Mouse (Mus musculus) olfactory bulb, adult 2 months (tissue): ENCODE measurements around the gene Gpatch2.

Source experiments
- CTCF ChIP-seq: fragments of 200-500 bp; IDR thresholded peaks from 2 replicates; pipeline ENCODE4 v1.5.1; 2012; ENCODE audit warnings: low read depth, mild to moderate bottlenecking, low read length, moderate library complexity; ENCODE audit not compliant: insufficient read depth
- POLR2A ChIP-seq: fragments of 200-500 bp; IDR thresholded peaks from 2 replicates; pipeline ENCODE4 v1.6.1; 2012; ENCODE audit warnings: mild to moderate bottlenecking, low read depth, low read length, moderate library complexity; ENCODE audit not compliant: insufficient read depth

DNA sequence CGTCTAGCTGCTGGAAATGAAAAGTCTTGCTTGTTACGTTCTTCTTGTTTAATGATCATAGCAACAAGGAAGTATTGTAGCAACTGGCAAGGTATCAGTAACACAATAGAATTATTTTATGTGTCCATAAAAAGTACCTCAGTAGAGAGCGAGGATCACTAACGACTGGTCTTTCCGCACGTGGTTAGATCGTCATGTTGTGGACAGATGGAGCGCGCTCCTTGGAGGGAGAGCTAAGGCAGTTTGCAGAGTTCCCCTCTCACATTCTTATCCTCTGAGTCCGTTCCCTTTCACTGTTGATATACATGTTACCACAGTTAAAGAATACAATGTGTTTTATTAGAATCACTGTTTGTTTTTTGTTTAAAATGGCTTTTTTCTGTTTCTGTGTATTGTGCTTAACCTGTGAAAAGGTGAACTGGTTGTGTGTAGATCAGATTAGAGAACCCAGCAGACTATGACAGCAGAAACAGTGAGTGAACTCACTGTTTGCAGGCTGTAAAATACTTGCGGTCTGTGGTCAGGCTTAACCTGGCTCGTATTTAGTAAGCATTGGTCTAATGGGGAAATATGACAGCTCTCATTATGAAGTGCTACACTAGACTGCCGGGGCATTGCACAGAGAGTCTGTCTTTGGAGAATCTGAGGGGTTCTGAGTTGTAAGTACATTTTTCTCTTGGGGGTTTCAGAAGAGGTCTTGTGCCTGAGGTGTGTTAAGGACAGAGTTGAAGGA lies 13.3 kb downstream of the Gpatch2 start:
- TF ChIP-seq CTCF, result no peak
- no peak for TF ChIP-seq POLR2A
